In the genomic region with DNA sequence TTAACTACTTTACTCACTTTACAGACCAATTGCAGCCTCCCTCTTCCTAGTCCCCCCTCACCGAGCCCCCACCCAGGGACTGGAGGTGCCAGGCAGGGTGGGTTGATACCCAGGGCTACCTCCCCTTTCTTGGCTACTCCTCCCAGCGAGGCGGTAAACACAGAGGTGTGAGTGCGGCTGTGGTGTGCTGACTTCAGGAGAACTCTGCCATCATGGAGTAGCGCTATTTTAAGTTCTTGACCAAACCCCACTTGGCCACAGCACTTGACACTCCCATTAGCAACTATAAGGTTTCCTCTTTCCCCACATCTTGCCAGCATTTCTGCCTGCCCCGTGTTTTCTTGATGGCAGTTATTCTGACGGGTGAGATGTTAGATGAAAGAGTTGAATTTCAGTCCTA, we compare ENCODE assay signal across 18 mouse cellular contexts. TPM values are rescaled to one million over a fixed set of nuclear protein-coding genes. Genes with fewer than 3 reads are reported as not detected.
DNase-seq lines count a peak whose midpoint lies in the region; ATAC-seq lines count a peak whose summit lies in the region.
"Had no signal": no experiment of that assay in that cellular context is flagged by ENCODE, and none has a peak within 500 bp of the region (broad histone marks: within the 10 kb centered on the region; RNA-seq: fewer than 3 reads in every experiment).

No protein-coding gene starts in this region.

- ATAC-seq in heart, embryonic 15.5 days (replicated peaks; ENCODE audit: insufficient number of reproducible peaks, insufficient read depth, low FRiP score, low read depth): no peak
- peak; percentile 14; the same call in 1 of the 2 replicates for ATAC-seq in lung, embryonic 15.5 days (ENCODE audit: borderline replicate concordance, extremely low read depth, low FRiP score, low TSS enrichment)
- ATAC-seq: intestine, embryonic 15.5 days; midbrain, embryonic 16.5 days had no signal

- intact Hi-C loops in heart, postnatal 14 days (cut with DNase I): no loop called here

- no peak overlapping the region for H3K27ac ChIP-seq in heart, embryonic 15.5 days
- no peak overlapping the region for H3K27ac ChIP-seq in lung, embryonic 15.5 days
- H3K27ac ChIP-seq: embryonic facial prominence, embryonic 12.5 days; hindbrain, embryonic 14.5 days; intestine, embryonic 15.5 days; liver, embryonic 13.5 days; stomach, embryonic 15.5 days had no signal

- H3K27me3 ChIP-seq in heart, embryonic 15.5 days: no peaks in the 10 kb centered on the region
- H3K27me3 ChIP-seq in lung, embryonic 15.5 days: no peaks in the 10 kb centered on the region
- H3K27me3 ChIP-seq: embryonic facial prominence, embryonic 12.5 days; intestine, embryonic 15.5 days; liver, embryonic 13.5 days; stomach, embryonic 15.5 days had no signal

- peak; percentile 20 for DNase-seq in cerebellum, adult 9-10 months
- DNase-seq in cerebellum, postnatal 36 days: no peak
- DNase-seq in heart, postnatal 14 days: no peak
- DNase-seq in lung, postnatal 4 days: no peak
- peak; percentile 62 for DNase-seq in skeletal muscle tissue, adult 2 months (ENCODE audit: low read depth, low spot score)
- no peak for DNase-seq in urinary bladder, postnatal 25 days (ENCODE audit: low spot score)
- DNase-seq: adrenal gland, adult 2 months; layer of hippocampus, postnatal 36 days; liver, embryonic 13.5 days; thymus, adult 2 months had no signal

- H3K9me3 ChIP-seq in heart, embryonic 15.5 days (replicated peaks): no peaks in the 10 kb centered on the region
- H3K9me3 ChIP-seq in lung, embryonic 15.5 days: no peaks in the 10 kb centered on the region
- H3K9me3 ChIP-seq: embryonic facial prominence, embryonic 12.5 days; intestine, embryonic 15.5 days; liver, embryonic 13.5 days; stomach, embryonic 15.5 days had no signal

- H3K4me2 ChIP-seq in heart, embryonic 15.5 days: peak overlapping the region; percentile 11; the same call in 1 of the 2 replicates
- no peak overlapping the region for H3K4me2 ChIP-seq in lung, embryonic 15.5 days
- H3K4me2 ChIP-seq: embryonic facial prominence, embryonic 12.5 days; hindbrain, embryonic 14.5 days; intestine, embryonic 15.5 days; liver, embryonic 13.5 days; stomach, embryonic 15.5 days had no signal

- 47% methylated on average over 7 of the region's 7 CpGs for WGBS in heart, embryonic 15.5 days
- WGBS in lung, embryonic 15.5 days: 51% methylated on average over 7 of the region's 7 CpGs

- H3K36me3 ChIP-seq in heart, embryonic 15.5 days: no peaks in the 10 kb centered on the region
- H3K36me3 ChIP-seq in lung, embryonic 15.5 days: no peaks in the 10 kb centered on the region
- H3K36me3 ChIP-seq: embryonic facial prominence, embryonic 12.5 days; intestine, embryonic 15.5 days; stomach, embryonic 15.5 days had no signal

- no peak overlapping the region for H3K9ac ChIP-seq in heart, embryonic 15.5 days
- no peak overlapping the region for H3K9ac ChIP-seq in lung, embryonic 15.5 days
- H3K9ac ChIP-seq: embryonic facial prominence, embryonic 12.5 days; hindbrain, embryonic 14.5 days; intestine, embryonic 15.5 days; liver, embryonic 13.5 days; stomach, embryonic 15.5 days had no signal

- H3K4me3 ChIP-seq in heart, embryonic 15.5 days: no peak overlapping the region
- no peak overlapping the region for H3K4me3 ChIP-seq in lung, embryonic 15.5 days
- H3K4me3 ChIP-seq: embryonic facial prominence, embryonic 12.5 days; intestine, embryonic 15.5 days; liver, embryonic 13.5 days; megakaryocyte, embryonic 14.5 days; stomach, embryonic 15.5 days had no signal

- peaks cover 12% of the 10 kb centered on the region for H3K4me1 ChIP-seq in heart, embryonic 15.5 days (replicated peaks)
- peaks cover 9% of the 10 kb centered on the region; the same call in 1 of the 2 replicates for H3K4me1 ChIP-seq in lung, embryonic 15.5 days
- H3K4me1 ChIP-seq: embryonic facial prominence, embryonic 12.5 days had no signal

RNA-seq across cellular contexts. Expression of a gene that starts 52.2 kb away (rescaled TPM):
- 28.7 and 30.9 TPM in 2 replicates for polyA plus RNA-seq in heart, embryonic 15.5 days (2015; fragmentation: Nextera tagmentation; extraction: Ambion mirVana)
- total RNA-seq in heart, postnatal 14 days (2021): 10 to 100 TPM; 26.1 to 27.3 TPM
- polyA plus RNA-seq in lung, embryonic 15.5 days (2015; fragmentation: Nextera tagmentation; extraction: Ambion mirVana): 68.8 and 69.7 TPM in 2 replicates

Comparison
In these comparisons a context has a peak if more than half of its experiments do, and no peak if none do; other contexts are left out.
1. DNase-seq: peak in cerebellum, adult 9-10 months (single experiment) and skeletal muscle tissue, adult 2 months (single experiment); none in cerebellum, postnatal 36 days (0 of 2), heart, postnatal 14 days (0 of 2), lung, postnatal 4 days (0 of 2) and urinary bladder, postnatal 25 days (single experiment).